Mouse (Mus musculus) kidney, postnatal 0 days (tissue): ENCODE measurements around the gene Vapb. TPM values are rescaled to one million over a fixed set of nuclear protein-coding genes. Genes with fewer than 3 reads are reported as not detected.

Experiments
- ATAC-seq: fragments of 200-750 bp; cut with Nextera tagmentation; replicated peaks from 2 replicates; pipeline ENCODE4 v1.8.0; 2017; ENCODE audit warnings: low read depth, moderate number of reproducible peaks, moderate TSS enrichment, moderate library complexity; ENCODE audit not compliant: low FRiP score
- DNase-seq: peaks from one replicate; pipeline ENCODE4 v3.0.0-alpha.2; 2016; ENCODE audit warnings: low spot score
- H3K27ac ChIP-seq: fragments of 300-500 bp; sonication (generic); 2 replicates; pipeline ENCODE4 v1.5.1; 2014; ENCODE audit warnings: mild to moderate bottlenecking
- H3K27me3 ChIP-seq: fragments of 300-500 bp; sonication (generic); 2 replicates; pipeline ENCODE4 v1.6.1; 2014; ENCODE audit warnings: low read length, mixed read lengths; ENCODE audit not compliant: insufficient read depth
- H3K36me3 ChIP-seq: fragments of 300-500 bp; sonication (generic); 2 replicates; pipeline ENCODE4 v1.6.1; 2014; ENCODE audit warnings: low read length, mixed read lengths; ENCODE audit not compliant: insufficient read depth
- H3K4me1 ChIP-seq: fragments of 300-500 bp; sonication (generic); replicated peaks from 2 replicates; pipeline ENCODE4 v1.6.1; 2014; ENCODE audit warnings: antibody characterized with exemption, low read length, mixed read lengths; ENCODE audit not compliant: insufficient read depth
- H3K4me2 ChIP-seq: fragments of 300-500 bp; sonication (generic); 2 replicates; pipeline ENCODE4 v1.6.1; 2014; ENCODE audit warnings: mild to moderate bottlenecking, low read length, moderate library complexity, mixed read lengths
- H3K4me3 ChIP-seq: fragments of 300-500 bp; sonication (generic); replicated peaks from 2 replicates; pipeline ENCODE4 v1.5.1; 2014; ENCODE audit warnings: low read depth, low read length
- H3K9ac ChIP-seq: fragments of 300-500 bp; sonication (generic); 2 replicates; pipeline ENCODE4 v1.6.1; 2014; ENCODE audit warnings: low read depth, low read length
- H3K9me3 ChIP-seq: fragments of 300-500 bp; sonication (generic); replicated peaks from 2 replicates; pipeline ENCODE4 v1.6.1; 2016; ENCODE audit warnings: low read length, inconsistent platforms, mixed read lengths
- CTCF ChIP-seq: IDR thresholded peaks from 2 replicates; pipeline ENCODE4 v1.5.1; 2016; ENCODE audit warnings: antibody characterized with exemption, low read depth, mild to moderate bottlenecking, moderate library complexity
- WGBS: fragments of 180-500 bp; shearing (Covaris S2); extraction: QIAGEN DNeasy Blood & Tissue Kit; methylation state at CpG from one replicate; pipeline ENCODE4 v1.1.7; 2014; 5-methylcytosine and 5-hydroxymethylcytosine counted together
- polyA plus RNA-seq: library from polyadenylated mRNA; unstranded; fragments of >200 nt; fragmentation: Nextera tagmentation; extraction: Ambion mirVana; gene quantifications from 2 replicates; pipeline ENCODE4 v1.2.1, GENCODE M21; 2015

Gene Vapb
- polyA plus RNA-seq, 1 experiment from 2014 or later: 12.2 TPM

- H3K9ac ChIP-seq: no peak overlapping the region
- no peak overlapping the region for H3K4me3 ChIP-seq
- no peaks in the 10 kb centered on the region for H3K36me3 ChIP-seq
- no peaks in the 10 kb centered on the region for H3K4me1 ChIP-seq
- DNase-seq (no peak), ATAC-seq (no peak)
- no peak for TF ChIP-seq CTCF
- WGBS: 73% methylated on average over 4 of the region's 4 CpGs
- H3K4me2 ChIP-seq: no peak overlapping the region
- no peaks in the 10 kb centered on the region for H3K27me3 ChIP-seq
- no peaks in the 10 kb centered on the region for H3K9me3 ChIP-seq
- no peak overlapping the region for H3K27ac ChIP-seq
Observed at GRCm38 (mm10) chr2:173802176-173802575, 64.9 kb downstream of the Vapb start.

DNA sequence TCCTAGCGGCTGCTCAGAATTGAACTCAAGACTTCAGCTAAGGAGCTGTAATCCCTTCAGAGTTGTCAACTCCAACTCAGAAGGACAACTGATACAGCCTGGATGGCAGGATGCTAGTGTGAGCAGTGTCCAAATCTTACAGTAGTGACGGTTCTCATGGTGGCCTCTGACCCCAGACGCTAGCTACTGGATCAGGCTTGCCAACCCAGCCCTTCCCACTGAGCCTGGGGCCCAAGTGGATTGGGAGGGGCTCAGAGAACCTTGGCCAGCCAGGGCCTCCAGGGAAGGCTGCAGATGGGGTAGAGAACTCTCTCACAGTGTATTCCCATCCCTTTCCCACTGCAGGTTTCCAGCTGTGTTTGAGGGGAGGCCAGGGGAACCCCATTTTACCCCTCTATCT lies 65.6 kb downstream of the Vapb start:
- Histone ChIP-seq H3K4me1 (no peaks in the 10 kb centered on the region), H3K27me3 (no peaks in the 10 kb centered on the region), H3K9me3 (no peaks in the 10 kb centered on the region), H3K4me2 (no peak overlapping the region), H3K27ac (no peak overlapping the region), H3K9ac (no peak overlapping the region), H3K36me3 (no peaks in the 10 kb centered on the region), H3K4me3 (no peak overlapping the region)
- DNase-seq (no peak), ATAC-seq (0 out of 2 replicates have a peak, but pooled peaks have one; percentile 15)
- no peak for TF ChIP-seq CTCF
- 73% methylated on average over 3 of the region's 3 CpGs for WGBS

GRCm38 (mm10) chr2:173803827-173804226 lies 66.5 kb downstream of the Vapb start:
- no peaks in the 10 kb centered on the region for H3K27me3 ChIP-seq
- no peaks in the 10 kb centered on the region for H3K4me1 ChIP-seq
- H3K9ac ChIP-seq: no peak overlapping the region
- no peaks in the 10 kb centered on the region for H3K36me3 ChIP-seq
- H3K9me3 ChIP-seq: no peaks in the 10 kb centered on the region
- DNase-seq: no peak
- H3K27ac ChIP-seq: no peak overlapping the region
- no peak for TF ChIP-seq CTCF
- 93% methylated on average over 11 of the region's 11 CpGs for WGBS
- H3K4me3 ChIP-seq: no peak overlapping the region
- no peak overlapping the region for H3K4me2 ChIP-seq
- ATAC-seq: no peak

DNA sequence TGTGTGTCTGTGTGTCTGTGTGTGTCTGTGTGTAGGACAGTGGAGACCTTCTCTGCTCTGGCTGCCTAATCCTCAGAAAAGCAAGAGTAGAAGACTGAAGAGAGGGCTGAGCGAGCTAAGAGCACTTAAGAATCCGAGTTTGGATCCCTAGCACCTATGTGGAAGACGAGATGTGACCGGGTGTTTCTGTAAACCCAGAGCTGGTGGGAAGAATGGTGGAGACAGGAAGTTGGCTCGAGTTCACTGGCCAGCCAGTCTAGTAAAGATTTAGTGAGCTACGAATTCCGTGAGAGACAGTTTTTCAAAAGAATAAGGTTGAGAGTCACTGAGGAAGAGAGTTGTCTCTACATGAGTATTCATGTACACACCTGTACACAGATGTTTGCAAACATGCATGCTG lies 69.3 kb downstream of the Vapb start:
- no peak for DNase-seq
- Histone ChIP-seq H3K9ac (no peak overlapping the region), H3K27ac (no peak overlapping the region), H3K36me3 (no peaks in the 10 kb centered on the region), H3K27me3 (no peaks in the 10 kb centered on the region), H3K4me2 (no peak overlapping the region), H3K4me3 (no peak overlapping the region), H3K9me3 (no peaks in the 10 kb centered on the region), H3K4me1 (no peaks in the 10 kb centered on the region)
- TF ChIP-seq CTCF: no peak
- 52% methylated on average over 7 of the region's 7 CpGs for WGBS
- ATAC-seq: no peak

DNA sequence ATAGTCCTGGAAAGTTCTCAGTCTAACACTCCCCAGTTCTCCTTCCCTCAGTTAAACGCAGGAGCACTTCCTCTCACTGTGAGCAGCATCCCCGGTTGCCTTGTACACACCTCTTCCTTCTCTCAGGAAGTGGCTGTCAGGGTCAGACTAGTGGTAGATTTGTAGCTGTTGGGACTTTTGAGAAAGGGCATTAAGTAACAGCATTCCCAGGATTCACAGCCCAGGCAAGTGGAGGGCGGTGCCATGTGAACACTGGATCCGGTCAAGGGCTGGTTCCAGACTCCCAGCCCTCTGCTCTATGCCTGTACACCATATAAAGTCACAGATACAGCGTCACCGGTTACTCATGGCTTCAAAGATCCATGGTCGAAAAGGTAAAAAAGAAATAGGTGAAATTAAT lies 71.6 kb downstream of the Vapb start:
- ATAC-seq (no peak), DNase-seq (no peak)
- no peaks in the 10 kb centered on the region for H3K36me3 ChIP-seq
- TF ChIP-seq CTCF: no peak
- no peak overlapping the region for H3K9ac ChIP-seq
- WGBS: 55% methylated on average over 7 of the region's 7 CpGs
- H3K4me2 ChIP-seq: no peak overlapping the region
- no peak overlapping the region for H3K27ac ChIP-seq
- H3K9me3 ChIP-seq: no peaks in the 10 kb centered on the region
- no peak overlapping the region for H3K4me3 ChIP-seq
- H3K4me1 ChIP-seq: no peaks in the 10 kb centered on the region
- no peaks in the 10 kb centered on the region for H3K27me3 ChIP-seq

- no peak for ATAC-seq
- WGBS: 69% methylated on average over 15 of the region's 15 CpGs
Observed at GRCm38 (mm10) chr2:173810036-173810850, 72.9 kb downstream of the Vapb start.

GRCm38 (mm10) chr2:173810851-173811130 lies 73.5 kb downstream of the Vapb start:
- DNase-seq: no peak
- ATAC-seq: no peak
- no peak overlapping the region for H3K4me3 ChIP-seq
- H3K27ac ChIP-seq: no peak overlapping the region
- no peaks in the 10 kb centered on the region for H3K36me3 ChIP-seq
- H3K9me3 ChIP-seq: no peaks in the 10 kb centered on the region
- H3K4me1 ChIP-seq: no peaks in the 10 kb centered on the region
- WGBS: 78% methylated on average over 5 of the region's 5 CpGs
- H3K27me3 ChIP-seq: no peaks in the 10 kb centered on the region
- TF ChIP-seq CTCF: no peak
- H3K4me2 ChIP-seq: no peak overlapping the region
- no peak overlapping the region for H3K9ac ChIP-seq

More at GRCm38 (mm10) chr2:173810036-173810850, 72.9 kb downstream of the Vapb start:
- no peak overlapping the region for H3K9ac ChIP-seq
- no peaks in the 10 kb centered on the region for H3K9me3 ChIP-seq
- no peaks in the 10 kb centered on the region for H3K4me1 ChIP-seq
- H3K27ac ChIP-seq: no peak overlapping the region
- H3K27me3 ChIP-seq: no peaks in the 10 kb centered on the region
- no peak overlapping the region for H3K4me3 ChIP-seq
- no peaks in the 10 kb centered on the region for H3K36me3 ChIP-seq
- no peak for DNase-seq
- no peak overlapping the region for H3K4me2 ChIP-seq
- no peak for TF ChIP-seq CTCF
